Mouse (Mus musculus) intestine, postnatal 0 days (tissue): ENCODE measurements around the gene Iqcj. TPM values are rescaled to one million over a fixed set of nuclear protein-coding genes. Genes with fewer than 3 reads are reported as not detected.

ENCODE experiments used
- ATAC-seq: fragments of 200-750 bp; cut with Nextera tagmentation; 2 replicates; pipeline ENCODE4 v1.8.0; 2017; ENCODE audit warnings: mild to moderate bottlenecking, moderate TSS enrichment, moderate library complexity
- H3K27ac ChIP-seq: fragments of 300-500 bp; sonication (generic); 2 replicates; pipeline ENCODE4 v1.5.1; 2014; ENCODE audit warnings: mild to moderate bottlenecking, low read depth, low read length, moderate library complexity
- H3K27me3 ChIP-seq: fragments of 300-500 bp; sonication (generic); replicated peaks from 2 replicates; pipeline ENCODE4 v1.6.1; 2014; ENCODE audit warnings: low read length, mixed read lengths; ENCODE audit not compliant: control insufficient read depth, insufficient read depth
- H3K36me3 ChIP-seq: fragments of 300-500 bp; sonication (generic); 2 replicates; pipeline ENCODE4 v1.6.1; 2014; ENCODE audit warnings: mild to moderate bottlenecking, moderate library complexity; ENCODE audit not compliant: control insufficient read depth, insufficient read depth
- H3K4me1 ChIP-seq: fragments of 300-500 bp; sonication (generic); replicated peaks from 2 replicates; pipeline ENCODE4 v1.6.1; 2014; ENCODE audit warnings: antibody characterized with exemption, low read length, mixed read lengths; ENCODE audit not compliant: control insufficient read depth, insufficient read depth
- H3K4me2 ChIP-seq: fragments of 300-500 bp; sonication (generic); replicated peaks from 2 replicates; pipeline ENCODE4 v1.6.1; 2014; ENCODE audit warnings: low read depth, mild to moderate bottlenecking, moderate library complexity
- H3K4me3 ChIP-seq: fragments of 300-500 bp; sonication (generic); 2 replicates; pipeline ENCODE4 v1.5.1; 2014; ENCODE audit warnings: low read depth, low read length
- H3K9ac ChIP-seq: fragments of 300-500 bp; sonication (generic); 2 replicates; pipeline ENCODE4 v1.6.1; 2014; ENCODE audit warnings: mild to moderate bottlenecking, low read depth, low read length
- H3K9me3 ChIP-seq: fragments of 300-500 bp; sonication (generic); 2 replicates; pipeline ENCODE4 v1.6.1; 2016; ENCODE audit warnings: mixed run types; ENCODE audit not compliant: control insufficient read depth
- CTCF ChIP-seq: sonication (generic); IDR thresholded peaks from 2 replicates; pipeline ENCODE4 v1.5.1; 2016; ENCODE audit warnings: low read depth, mild to moderate bottlenecking, control low read depth, antibody characterized with exemption, moderate library complexity
- WGBS: fragments of 180-500 bp; shearing (Covaris S2); extraction: QIAGEN DNeasy Blood & Tissue Kit; methylation state at CpG from one replicate; pipeline ENCODE4 v1.1.7; 2014; 5-methylcytosine and 5-hydroxymethylcytosine counted together
- polyA plus RNA-seq: library from polyadenylated mRNA; unstranded; fragments of >200 nt; fragmentation: Nextera tagmentation; extraction: Ambion mirVana; gene quantifications from 2 replicates; pipeline ENCODE4 v1.2.1, GENCODE M21; 2015

Iqcj gene
- polyA plus RNA-seq, 1 experiment from 2014 or later: not detected

DNA sequence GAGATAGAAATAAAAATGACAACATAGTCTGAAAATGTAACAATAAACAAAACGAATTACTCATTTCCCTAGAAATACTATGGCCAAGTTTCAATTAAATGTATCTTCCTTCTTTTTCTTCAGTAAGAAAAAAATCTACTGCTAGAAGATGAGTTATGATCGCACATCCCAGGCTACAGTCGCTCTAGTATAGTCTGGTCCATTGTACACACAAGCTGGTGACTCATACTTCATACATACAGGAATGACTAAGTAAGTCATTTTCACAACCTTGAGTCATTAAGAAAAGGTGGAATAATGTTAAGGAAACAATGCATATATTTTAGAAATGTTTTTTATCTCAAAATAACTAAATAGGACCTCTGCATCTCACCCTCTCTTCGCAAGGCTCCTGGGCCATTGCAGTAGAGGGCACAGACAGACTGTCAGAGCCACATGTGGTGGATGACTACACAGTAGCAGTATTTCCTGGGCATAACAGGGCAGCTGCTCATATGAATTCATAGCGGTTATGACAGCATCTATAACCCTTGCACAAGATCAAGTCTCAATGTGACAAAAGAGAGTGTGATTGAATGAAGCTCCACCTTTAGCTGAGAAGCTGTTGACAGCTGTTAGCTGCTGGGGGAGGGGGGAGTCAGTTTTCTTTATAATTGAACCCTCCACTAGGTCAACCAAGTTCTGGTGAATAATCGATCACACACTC is 70.1 kb downstream of the Iqcj start:
- H3K36me3 ChIP-seq: no peaks in the 10 kb centered on the region
- ATAC-seq: no peak
- no peaks in the 10 kb centered on the region for H3K27me3 ChIP-seq
- no peak overlapping the region for H3K4me2 ChIP-seq
- WGBS: 83% methylated on average over 6 of the region's 6 CpGs
- no peaks in the 10 kb centered on the region for H3K9me3 ChIP-seq
- H3K27ac ChIP-seq: no peak overlapping the region
- H3K4me1 ChIP-seq: no peaks in the 10 kb centered on the region
- no peak for TF ChIP-seq CTCF
- H3K4me3 ChIP-seq: no peak overlapping the region
- H3K9ac ChIP-seq: no peak overlapping the region

GRCm38 (mm10) chr3:67974340-67974998 is 82.4 kb downstream of the Iqcj start:
- no peak overlapping the region for H3K9ac ChIP-seq
- H3K9me3 ChIP-seq: no peaks in the 10 kb centered on the region
- 79% methylated on average over 2 of the region's 2 CpGs for WGBS
- H3K4me3 ChIP-seq: no peak overlapping the region
- H3K27ac ChIP-seq: no peak overlapping the region
- H3K27me3 ChIP-seq: no peaks in the 10 kb centered on the region
- H3K4me2 ChIP-seq: no peak overlapping the region
- H3K4me1 ChIP-seq: no peaks in the 10 kb centered on the region
- no peaks in the 10 kb centered on the region for H3K36me3 ChIP-seq
- ATAC-seq: no peak
- no peak for TF ChIP-seq CTCF

GRCm38 (mm10) chr3:67980006-67980405 is 88.0 kb downstream of the Iqcj start:
- no peak overlapping the region for H3K27ac ChIP-seq
- TF ChIP-seq CTCF: no peak
- no peaks in the 10 kb centered on the region for H3K36me3 ChIP-seq
- 86% methylated on average over 1 of the region's 1 CpGs for WGBS
- no peak for ATAC-seq
- H3K27me3 ChIP-seq: no peaks in the 10 kb centered on the region
- no peak overlapping the region for H3K4me2 ChIP-seq
- H3K4me1 ChIP-seq: no peaks in the 10 kb centered on the region
- H3K9me3 ChIP-seq: no peaks in the 10 kb centered on the region
- H3K9ac ChIP-seq: no peak overlapping the region
- H3K4me3 ChIP-seq: no peak overlapping the region

DNA sequence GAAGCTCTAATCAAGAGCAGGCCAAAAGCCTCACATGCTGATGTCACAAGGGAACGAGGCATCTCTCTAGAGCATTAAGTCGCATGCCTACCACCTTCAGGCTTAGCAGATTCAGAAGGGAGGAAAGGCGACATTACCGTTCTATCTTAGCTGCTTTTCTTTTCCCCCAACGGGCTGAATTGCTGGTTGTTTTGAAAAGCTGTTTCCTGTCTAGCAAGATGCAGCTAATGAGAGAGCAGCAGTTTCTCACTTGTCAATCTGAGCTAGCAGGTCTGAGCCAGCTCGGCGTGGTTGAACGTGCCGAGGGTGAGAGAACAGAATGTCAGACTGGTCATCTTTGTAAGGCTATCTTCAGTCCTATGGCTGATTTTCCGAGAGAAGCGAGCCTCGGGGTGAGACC is 91.3 kb downstream of the Iqcj start:
- WGBS: 51% methylated on average over 12 of the region's 12 CpGs
- no peaks in the 10 kb centered on the region for H3K27me3 ChIP-seq

DNA sequence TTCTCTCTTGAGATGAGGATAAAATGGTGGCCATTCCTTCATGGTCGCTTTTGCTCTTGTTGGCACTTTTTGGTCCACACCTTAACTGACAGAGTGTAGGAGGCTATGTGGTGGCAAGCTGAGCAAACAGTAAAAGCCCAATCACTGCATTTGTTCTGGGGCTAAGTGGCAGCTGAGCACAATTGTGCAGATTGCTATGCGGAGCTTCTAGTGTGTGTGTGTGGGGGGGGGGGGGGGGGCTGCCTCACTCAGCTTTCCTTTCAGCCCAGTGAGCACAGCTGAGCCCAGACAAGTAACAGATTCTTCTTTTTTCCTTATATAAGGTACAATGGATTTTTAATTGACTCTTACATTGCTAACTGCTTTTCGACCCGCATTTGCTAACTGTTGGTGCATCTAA is 110.4 kb downstream of the Iqcj start:
- no peaks in the 10 kb centered on the region for H3K36me3 ChIP-seq
- TF ChIP-seq CTCF: no peak
- no peaks in the 10 kb centered on the region for H3K27me3 ChIP-seq
- no peaks in the 10 kb centered on the region for H3K9me3 ChIP-seq
- no peaks in the 10 kb centered on the region for H3K4me1 ChIP-seq
- H3K27ac ChIP-seq: no peak overlapping the region
- no peak for ATAC-seq
- no peak overlapping the region for H3K9ac ChIP-seq
- 85% methylated on average over 4 of the region's 4 CpGs for WGBS
- H3K4me3 ChIP-seq: no peak overlapping the region
- no peak overlapping the region for H3K4me2 ChIP-seq

More for the DNA sequence above, 91.3 kb downstream of the Iqcj start:
- Histone ChIP-seq H3K4me2 (no peak overlapping the region), H3K9me3 (no peaks in the 10 kb centered on the region), H3K36me3 (no peaks in the 10 kb centered on the region), H3K4me1 (no peaks in the 10 kb centered on the region), H3K9ac (no peak overlapping the region), H3K4me3 (no peak overlapping the region), H3K27ac (no peak overlapping the region)
- no peak for ATAC-seq
- no peak for TF ChIP-seq CTCF

- Histone ChIP-seq H3K4me2 (no peak overlapping the region), H3K27ac (no peak overlapping the region), H3K9ac (no peak overlapping the region), H3K9me3 (no peaks in the 10 kb centered on the region), H3K4me3 (no peak overlapping the region), H3K36me3 (no peaks in the 10 kb centered on the region), H3K27me3 (no peaks in the 10 kb centered on the region), H3K4me1 (no peaks in the 10 kb centered on the region)
- TF ChIP-seq CTCF: no peak
- no peak for ATAC-seq
Observed at GRCm38 (mm10) chr3:68012342-68012741, 120.3 kb downstream of the Iqcj start.
